Mouse (Mus musculus): ENCODE results near the gene Zfp809.

The Zfp809 gene

DNA sequence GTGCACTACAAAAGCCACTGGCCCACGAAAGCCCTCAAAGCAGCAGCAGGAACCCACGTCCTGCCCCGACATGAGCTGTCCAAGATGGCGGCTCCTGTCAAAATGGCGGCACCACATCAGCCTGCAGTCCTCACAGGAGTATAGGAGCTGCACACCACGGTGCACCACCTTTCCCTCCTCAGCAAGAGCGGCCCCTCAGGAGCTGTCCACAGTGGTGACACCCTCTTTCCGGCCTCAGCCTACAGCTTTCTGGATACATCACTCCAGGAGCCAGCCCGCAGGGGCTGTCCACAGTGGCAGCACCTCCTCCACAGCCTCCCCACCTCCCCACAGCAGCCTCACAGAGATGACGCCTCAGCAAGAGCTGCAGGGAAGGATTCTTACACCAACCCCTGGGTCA lies 37.1 kb downstream of the Zfp809 start:
- peak; percentile 48 for DNase-seq (ENCODE audit: low spot score)

DNA sequence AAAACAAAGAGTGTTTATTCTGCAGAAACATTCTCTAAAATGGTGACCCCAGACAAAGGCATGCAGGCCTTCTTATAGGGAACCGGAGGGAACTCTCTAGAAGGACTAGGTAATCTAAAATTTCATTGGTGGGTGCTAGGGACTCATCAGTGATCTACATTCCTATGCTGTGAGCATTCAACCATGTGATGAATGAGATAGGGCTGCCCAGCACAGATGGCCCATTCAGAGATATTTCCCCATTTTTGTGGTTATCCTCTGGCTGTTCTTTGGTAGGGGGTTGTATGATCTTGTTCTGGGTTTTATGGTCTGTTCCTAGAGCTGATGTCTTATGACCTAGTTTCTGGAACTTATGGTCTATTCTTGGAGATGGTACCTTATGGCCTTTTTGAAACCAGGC lies 43.4 kb downstream of the Zfp809 start:
- DNase-seq (ENCODE audit: low spot score), result no peak

DNA sequence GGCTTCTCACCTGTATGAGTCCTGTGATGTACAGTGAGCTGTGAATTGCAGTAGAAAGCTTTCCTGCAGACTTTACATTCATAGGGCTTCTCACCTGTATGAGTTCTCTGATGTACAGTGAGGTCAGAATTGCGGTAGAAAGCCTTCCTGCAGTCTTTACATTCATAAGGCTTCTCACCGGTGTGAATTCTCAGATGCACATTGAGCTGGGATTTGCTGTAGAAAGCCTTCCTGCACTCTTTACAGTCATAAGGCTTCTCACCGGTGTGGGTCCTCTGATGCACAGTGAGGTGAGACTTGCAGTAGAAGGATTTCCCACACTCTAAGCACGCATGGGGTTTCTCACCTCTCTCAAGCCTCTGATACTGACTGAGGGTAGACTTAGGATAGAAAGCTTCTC lies 53.2 kb downstream of the Zfp809 start:
- DNase-seq (ENCODE audit: low spot score), result no peak

All from testis, postnatal 14 days (tissue).